Mouse (Mus musculus) heart, postnatal 0 days (tissue): ENCODE data around the gene Gmppb.

Source experiments
- CTCF ChIP-seq: IDR thresholded peaks from 2 replicates; pipeline ENCODE4 v1.5.1; 2016; ENCODE audit warnings: antibody characterized with exemption, control low read depth, low read depth
- EP300 ChIP-seq: IDR thresholded peaks from 2 replicates; pipeline ENCODE4 v1.6.1; 2016; ENCODE audit warnings: antibody characterized with exemption, low read depth

GRCm38 (mm10) chr9:108032126-108032525 is 16.9 kb upstream of the Gmppb start:
- TF ChIP-seq CTCF (no peak), EP300 (no peak)
